Mouse (Mus musculus) CD4-positive, CD25-positive, alpha-beta regulatory T cell, adult 4 months (primary cell): ENCODE measurements around the gene Iapp. TPM values are rescaled to one million over a fixed set of nuclear protein-coding genes. Genes with fewer than 3 reads are reported as not detected.

Source experiments
- polyA plus RNA-seq, 2 experiments: library from polyadenylated mRNA; unstranded; fragments of 100-300 nt; shearing (Covaris generic); gene quantifications; one replicate each; pipeline ENCODE4 v1.2.1; 2017

Iapp gene
- polyA plus RNA-seq, 2 experiments from 2014 or later: not detected

Other genes with a start within 250 kb of the Iapp start
- 1 to 10 TPM in 1 of 2 experiments, not detected in 1; 2.3 TPM for gene Slco1a6, start 89.9 kb upstream of the Iapp start, polyA plus RNA-seq
- not detected for gene Slco1a5, start 24.6 kb downstream of the Iapp start, polyA plus RNA-seq
- 10 to 100 TPM; 18.8 to 20.0 TPM for gene Pyroxd1, start 47.2 kb downstream of the Iapp start, polyA plus RNA-seq
- 10 to 100 TPM; 46.9 to 49.0 TPM for gene Recql, start 88.7 kb downstream of the Iapp start, polyA plus RNA-seq
- 10 to 100 TPM; 49.8 to 53.2 TPM for gene Golt1b, start 88.8 kb downstream of the Iapp start, polyA plus RNA-seq
- gene Spx, start 115.0 kb downstream of the Iapp start, polyA plus RNA-seq: under 1 TPM; 0.87 to 0.93 TPM
- gene Gys2, start 174.7 kb downstream of the Iapp start, polyA plus RNA-seq: not detected
- gene Ldhb, start 209.5 kb downstream of the Iapp start, polyA plus RNA-seq: 100 to 1,000 TPM in 1 of 2 experiments, 10 to 100 TPM in 1; 95.9 to 136 TPM